Mouse (Mus musculus) limb, embryonic 13.5 days (tissue): ENCODE measurements around the gene Ift140. TPM values are rescaled to one million over a fixed set of nuclear protein-coding genes. Genes with fewer than 3 reads are reported as not detected.

Source experiments
- ATAC-seq: fragments of 200-750 bp; cut with Nextera tagmentation; 2 replicates; pipeline ENCODE4 v1.8.0; 2017; ENCODE audit warnings: low read depth, moderate number of reproducible peaks, moderate TSS enrichment; ENCODE audit not compliant: low FRiP score
- H3K27ac ChIP-seq: fragments of 300-500 bp; sonication (generic); 2 replicates; pipeline ENCODE4 v1.5.1; 2015; ENCODE audit warnings: inconsistent platforms, mild to moderate bottlenecking, moderate library complexity
- H3K27me3 ChIP-seq: fragments of 300-500 bp; sonication (generic); 2 replicates; pipeline ENCODE4 v1.6.1; 2015; ENCODE audit warnings: mild to moderate bottlenecking, inconsistent platforms
- H3K36me3 ChIP-seq: fragments of 300-500 bp; sonication (generic); 2 replicates; pipeline ENCODE4 v1.6.1; 2015; ENCODE audit warnings: inconsistent platforms, mild to moderate bottlenecking, moderate library complexity
- H3K4me1 ChIP-seq: fragments of 300-500 bp; sonication (generic); 2 replicates; pipeline ENCODE4 v1.6.1; 2015; ENCODE audit warnings: inconsistent platforms
- H3K4me2 ChIP-seq: fragments of 300-500 bp; sonication (generic); replicated peaks from 2 replicates; pipeline ENCODE4 v1.6.1; 2015; ENCODE audit warnings: inconsistent platforms, mild to moderate bottlenecking, moderate library complexity
- H3K4me3 ChIP-seq: fragments of 300-500 bp; sonication (generic); 2 replicates; pipeline ENCODE4 v1.5.1; 2015; ENCODE audit warnings: moderate library complexity, mild to moderate bottlenecking, inconsistent platforms
- H3K9ac ChIP-seq: fragments of 300-500 bp; sonication (generic); 2 replicates; pipeline ENCODE4 v1.6.1; 2015; ENCODE audit warnings: mild to moderate bottlenecking, inconsistent platforms
- H3K9me3 ChIP-seq: fragments of 300-500 bp; sonication (generic); 2 replicates; pipeline ENCODE4 v1.6.1; 2016; ENCODE audit warnings: inconsistent platforms
- WGBS: fragments of 180-500 bp; shearing (Covaris S2); methylation state at CpG from one replicate; pipeline ENCODE4 v1.1.7; 2015; 5-methylcytosine and 5-hydroxymethylcytosine counted together
- polyA plus RNA-seq: library from polyadenylated mRNA; unstranded; fragments of >200 nt; fragmentation: Nextera tagmentation; extraction: Ambion mirVana; gene quantifications from 2 replicates; pipeline ENCODE4 v1.2.1, GENCODE M21; 2015

Ift140 gene
- polyA plus RNA-seq, 1 experiment from 2014 or later = 22.5 TPM

DNA sequence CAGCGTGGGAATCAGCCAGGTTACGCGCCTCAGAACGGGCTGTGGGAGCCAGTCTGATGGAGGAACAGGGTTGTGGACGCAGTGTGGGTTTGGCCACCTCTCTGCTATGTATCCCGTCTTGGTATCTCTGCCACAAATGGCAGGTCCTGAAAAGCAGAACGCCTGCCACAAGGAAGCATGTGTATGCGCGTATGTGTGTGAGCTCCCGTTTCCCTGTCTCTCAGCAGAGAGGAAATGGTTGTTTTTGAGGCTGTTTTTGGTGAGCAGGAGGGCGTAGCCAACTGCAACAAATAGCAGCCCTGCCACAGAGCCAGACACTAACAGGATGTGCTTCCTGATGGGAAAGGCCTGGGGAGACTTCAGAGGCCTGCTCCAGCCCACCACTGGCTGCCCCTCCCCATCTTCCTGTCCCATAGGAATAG, 65.1 kb downstream of the Ift140 start:
- no peak for ATAC-seq
- Histone ChIP-seq H3K36me3 (no peaks in the 10 kb centered on the region; the same call in 1 of the 2 replicates), H3K4me2 (0 out of 2 replicates have a peak overlapping the region, but pooled peaks have one; percentile 21), H3K27me3 (no peaks in the 10 kb centered on the region), H3K4me3 (peak overlapping the region; percentile 27), H3K27ac (peak overlapping the region; percentile 45; the same call in 1 of the 2 replicates), H3K9ac (peak overlapping the region; percentile 10; the same call in 1 of the 2 replicates), H3K9me3 (no peaks in the 10 kb centered on the region), H3K4me1 (peaks cover 58% of the 10 kb centered on the region)
- WGBS = 63% methylated on average over 11 of the region's 11 CpGs

DNA sequence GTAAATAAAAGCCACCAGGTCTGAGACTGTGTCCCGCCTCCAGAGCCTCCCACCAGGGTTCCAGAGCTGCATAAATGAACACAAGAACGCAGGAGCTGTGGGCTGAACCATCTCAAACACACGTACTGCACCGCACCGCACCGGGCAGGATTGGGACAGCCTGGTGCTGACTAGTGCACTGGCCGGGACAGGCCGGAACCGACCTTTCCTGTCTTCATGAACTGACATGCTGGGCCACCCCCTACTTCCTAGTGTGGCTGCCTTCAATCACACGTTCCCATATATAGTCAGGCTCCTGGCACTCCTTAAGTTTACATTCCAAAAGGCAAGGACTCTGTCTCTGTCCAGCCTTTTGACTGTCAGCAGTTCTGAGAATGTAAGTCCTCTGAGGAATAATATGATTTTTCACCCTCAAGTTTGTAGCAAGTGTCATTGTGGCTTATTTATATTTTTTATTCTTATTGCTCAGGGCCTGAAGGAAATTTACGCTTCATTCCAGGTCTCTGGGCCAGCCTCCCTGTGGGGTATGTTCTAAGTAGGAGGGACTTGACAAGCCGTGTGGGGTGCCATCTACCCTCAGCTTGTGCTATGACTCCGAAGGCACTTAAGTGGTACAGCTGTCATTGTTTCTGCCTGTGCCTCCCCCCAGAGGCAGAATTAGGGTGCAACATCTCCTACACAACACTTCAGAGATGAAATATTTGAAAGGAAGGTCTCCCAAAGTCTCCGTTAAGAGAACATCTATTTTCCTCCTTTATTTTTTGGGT, 66.4 kb downstream of the Ift140 start:
- peaks cover 58% of the 10 kb centered on the region for H3K4me1 ChIP-seq
- 0 out of 2 replicates have a peak overlapping the region, but pooled peaks have one; percentile 3 for H3K4me2 ChIP-seq
- WGBS = 44% methylated on average over 14 of the region's 14 CpGs
- H3K27me3 ChIP-seq = no peaks in the 10 kb centered on the region
- H3K27ac ChIP-seq = peak overlapping the region; percentile 98
- H3K9me3 ChIP-seq = no peaks in the 10 kb centered on the region
- no peak overlapping the region for H3K4me3 ChIP-seq
- ATAC-seq = no peak
- H3K9ac ChIP-seq = peak overlapping the region; percentile 31; the same call in 1 of the 2 replicates
- H3K36me3 ChIP-seq = peaks cover 3% of the 10 kb centered on the region; the same call in 1 of the 2 replicates

DNA sequence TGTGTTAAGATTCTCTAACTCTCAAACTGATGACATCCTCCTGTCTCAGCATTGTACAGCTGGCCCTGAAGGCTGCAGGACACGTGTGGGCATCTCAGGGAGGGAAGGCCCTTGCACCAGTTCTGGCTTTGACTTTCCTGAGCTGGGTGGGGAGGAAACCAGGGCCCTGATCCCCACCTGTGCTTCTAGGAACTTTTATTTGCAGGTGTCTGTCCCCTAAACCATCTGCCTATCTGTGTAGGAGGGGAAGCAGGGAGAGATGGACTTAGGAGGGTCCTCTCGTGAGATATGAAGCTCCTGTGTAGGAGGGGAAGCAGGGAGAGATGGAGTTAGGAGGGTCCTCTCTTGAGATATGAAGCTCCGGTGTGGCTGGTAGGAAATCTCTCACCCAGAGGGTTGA, 67.0 kb downstream of the Ift140 start:
- Histone ChIP-seq H3K27ac (peak overlapping the region; percentile 98), H3K4me1 (peaks cover 56% of the 10 kb centered on the region), H3K27me3 (no peaks in the 10 kb centered on the region), H3K36me3 (peaks cover 9% of the 10 kb centered on the region; the same call in 1 of the 2 replicates), H3K4me2 (no peak overlapping the region), H3K9ac (no peak overlapping the region), H3K4me3 (no peak overlapping the region), H3K9me3 (no peaks in the 10 kb centered on the region)
- ATAC-seq = no peak
- 44% methylated on average over 3 of the region's 3 CpGs for WGBS

DNA sequence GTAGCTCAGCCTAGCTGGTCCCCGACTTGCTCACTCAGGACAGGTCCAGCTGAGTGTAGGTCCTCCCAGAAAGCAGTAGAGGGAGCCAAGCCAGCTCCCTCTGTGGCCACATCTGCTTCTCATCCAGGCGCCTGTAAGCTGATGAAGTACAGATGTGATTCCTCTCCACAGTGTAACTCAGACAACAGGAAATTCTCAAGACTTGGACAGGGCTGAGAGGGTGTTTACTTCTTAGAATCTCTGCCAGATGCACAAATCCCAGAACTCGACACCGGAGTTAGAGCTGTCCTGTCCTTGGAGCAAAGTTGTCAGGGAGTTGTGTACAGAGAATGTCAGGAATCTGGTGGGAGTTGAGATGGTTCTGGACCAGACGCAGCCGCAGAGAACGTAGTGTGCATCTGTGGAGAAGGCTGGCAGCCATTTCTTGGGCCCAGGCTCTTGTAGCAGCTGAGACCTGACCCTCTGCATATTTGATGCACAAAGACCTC, 67.6 kb downstream of the Ift140 start, which contains the start of gene Tmem204:
Tmem204 (minus strand) TSS at position 148 of the 488 bp plus-strand sequence.
- 6% methylated on average over 7 of the region's 7 CpGs for WGBS
- Histone ChIP-seq H3K9ac (no peak within 1 kb of the TSS; the same call in 1 of the 2 replicates), H3K4me3 (no peak within 1 kb of the TSS), H3K36me3 (peaks cover 15% of the 10 kb centered on the region; the same call in 1 of the 2 replicates), H3K27me3 (no peaks in the 10 kb centered on the region), H3K4me2 (peak within 1 kb of the TSS; percentile 27), H3K9me3 (no peaks in the 10 kb centered on the region), H3K27ac (peak within 1 kb of the TSS; percentile 98), H3K4me1 (peaks cover 50% of the 10 kb centered on the region)
- peak; percentile 95 for ATAC-seq

DNA sequence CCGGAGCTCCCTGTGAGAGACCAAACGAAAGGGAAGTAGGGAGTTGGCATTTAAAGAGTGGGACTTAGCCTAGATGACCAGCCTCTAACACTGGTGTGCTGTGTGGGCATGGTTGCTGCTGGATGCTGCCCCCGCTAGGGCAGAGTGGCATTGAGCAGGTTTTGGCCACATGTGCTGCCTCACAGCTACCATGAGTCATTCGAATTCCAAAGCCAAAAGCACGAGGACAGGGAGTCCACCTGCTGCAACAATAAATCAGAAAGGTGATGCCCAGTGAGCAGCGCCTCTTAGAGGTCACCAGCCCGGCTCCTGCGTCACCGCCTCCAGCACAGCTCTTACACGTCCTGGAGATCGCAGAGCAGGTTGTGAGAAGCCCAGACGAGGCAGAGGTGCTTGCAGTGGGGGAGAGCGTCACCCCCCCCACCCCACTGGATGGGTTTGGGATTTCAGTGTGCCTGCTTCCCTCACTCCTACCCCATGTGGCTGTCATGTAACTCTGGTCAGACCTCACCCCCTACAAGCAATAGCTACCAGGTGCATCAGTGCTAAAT, 69.0 kb downstream of the Ift140 start:
- H3K9ac ChIP-seq = no peak overlapping the region
- 59% methylated on average over 13 of the region's 13 CpGs for WGBS
- no peak overlapping the region for H3K4me2 ChIP-seq
- no peaks in the 10 kb centered on the region for H3K27me3 ChIP-seq
- H3K36me3 ChIP-seq = peaks cover 24% of the 10 kb centered on the region; the same call in 1 of the 2 replicates
- H3K4me3 ChIP-seq = no peak overlapping the region
- no peak for ATAC-seq
- H3K27ac ChIP-seq = peak overlapping the region; percentile 98
- H3K4me1 ChIP-seq = peaks cover 47% of the 10 kb centered on the region
- H3K9me3 ChIP-seq = no peaks in the 10 kb centered on the region

DNA sequence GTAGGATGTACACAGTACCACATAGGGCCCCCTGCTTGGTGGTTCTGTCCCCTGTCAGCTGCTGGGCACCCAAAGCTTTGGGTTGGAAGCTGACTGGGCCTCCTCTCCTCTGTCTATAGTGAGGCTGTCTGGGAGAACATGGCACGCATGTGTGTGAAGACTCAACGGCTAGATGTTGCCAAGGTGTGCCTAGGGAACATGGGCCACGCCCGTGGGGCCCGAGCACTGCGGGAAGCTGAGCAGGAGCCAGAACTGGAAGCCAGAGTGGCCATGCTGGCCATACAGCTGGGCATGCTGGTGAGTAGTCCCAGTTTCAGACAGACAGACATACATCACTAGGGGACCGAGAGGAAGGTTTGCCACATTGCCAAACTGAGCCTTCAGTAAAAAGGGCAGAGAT, 70.8 kb downstream of the Ift140 start:
- ATAC-seq = no peak
- no peak overlapping the region for H3K27ac ChIP-seq
- peaks cover 37% of the 10 kb centered on the region for H3K4me1 ChIP-seq
- H3K4me2 ChIP-seq = no peak overlapping the region
- 90% methylated on average over 7 of the region's 7 CpGs for WGBS
- peaks cover 36% of the 10 kb centered on the region for H3K36me3 ChIP-seq
- no peaks in the 10 kb centered on the region for H3K9me3 ChIP-seq
- no peak overlapping the region for H3K9ac ChIP-seq
- H3K27me3 ChIP-seq = no peaks in the 10 kb centered on the region
- no peak overlapping the region for H3K4me3 ChIP-seq

DNA sequence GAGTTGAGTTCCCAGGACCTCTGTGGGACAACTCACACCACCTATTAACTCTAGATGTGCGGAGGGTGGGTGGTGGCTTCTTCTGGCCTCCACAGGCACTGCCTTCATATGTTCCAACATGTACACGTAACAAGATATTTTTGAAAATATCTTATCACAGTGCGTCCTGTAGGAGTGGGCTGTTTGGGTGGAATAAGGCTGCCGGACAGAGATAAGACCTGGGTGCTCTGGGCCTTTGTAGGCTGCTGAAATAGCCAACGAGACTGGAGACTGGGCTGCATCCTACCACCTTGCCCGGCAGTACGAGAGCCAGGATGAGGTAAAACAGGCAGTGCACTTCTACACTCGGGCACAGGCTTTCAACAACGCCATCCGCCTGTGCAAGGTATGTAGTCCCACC, 73.3 kb downstream of the Ift140 start:
- Histone ChIP-seq H3K27me3 (no peaks in the 10 kb centered on the region), H3K4me1 (peaks cover 12% of the 10 kb centered on the region), H3K4me2 (no peak overlapping the region), H3K9me3 (no peaks in the 10 kb centered on the region), H3K9ac (no peak overlapping the region), H3K36me3 (peaks cover 56% of the 10 kb centered on the region), H3K4me3 (no peak overlapping the region), H3K27ac (no peak overlapping the region)
- 95% methylated on average over 10 of the region's 10 CpGs for WGBS
- no peak for ATAC-seq

DNA sequence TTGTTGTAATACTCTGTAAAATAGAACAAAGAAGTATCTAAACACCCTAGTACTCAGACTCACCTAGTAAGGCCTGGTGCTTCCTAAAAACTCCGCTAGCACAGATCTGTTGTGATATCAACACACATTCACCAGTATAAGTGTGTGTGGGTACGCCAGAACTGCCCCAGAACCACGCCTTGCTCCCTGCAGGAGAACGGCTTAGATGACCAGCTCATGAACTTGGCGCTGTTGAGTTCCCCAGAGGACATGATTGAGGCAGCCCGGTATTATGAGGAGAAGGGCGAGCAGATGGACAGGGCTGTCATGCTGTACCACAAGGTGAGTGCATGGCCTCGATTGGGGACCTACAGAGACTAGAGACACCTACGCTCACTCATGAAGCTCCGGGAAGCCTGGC, 74.6 kb downstream of the Ift140 start:
- no peak overlapping the region for H3K27ac ChIP-seq
- no peak overlapping the region for H3K4me3 ChIP-seq
- WGBS = 90% methylated on average over 10 of the region's 10 CpGs
- H3K36me3 ChIP-seq = peaks cover 65% of the 10 kb centered on the region
- ATAC-seq = no peak
- no peaks in the 10 kb centered on the region for H3K4me1 ChIP-seq
- no peaks in the 10 kb centered on the region for H3K9me3 ChIP-seq
- H3K4me2 ChIP-seq = no peak overlapping the region
- no peak overlapping the region for H3K9ac ChIP-seq
- no peaks in the 10 kb centered on the region for H3K27me3 ChIP-seq

DNA sequence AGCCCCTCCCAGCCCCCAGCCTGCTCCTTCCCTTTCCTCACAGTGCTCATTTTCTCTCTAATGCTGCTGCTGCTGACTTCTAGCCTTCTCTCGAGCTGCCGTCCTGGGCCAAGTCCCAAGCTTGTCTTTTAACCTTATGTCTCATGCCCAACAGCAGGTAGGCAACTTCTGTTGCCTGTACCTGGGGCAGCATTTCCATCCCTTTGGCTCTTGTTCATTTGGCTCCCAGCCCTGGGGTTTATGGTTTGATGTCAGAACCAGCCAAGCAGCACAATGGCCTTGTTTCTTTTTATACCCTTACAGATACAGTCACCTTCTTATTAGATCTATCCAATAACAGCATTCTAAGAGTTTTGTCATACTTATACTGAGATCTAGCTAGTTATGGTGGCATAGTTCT, 80.3 kb downstream of the Ift140 start:
- WGBS = 76% methylated on average over 2 of the region's 2 CpGs
- ATAC-seq = no peak
- Histone ChIP-seq H3K36me3 (peaks cover 72% of the 10 kb centered on the region), H3K9ac (no peak overlapping the region), H3K4me3 (no peak overlapping the region), H3K9me3 (no peaks in the 10 kb centered on the region), H3K4me2 (no peak overlapping the region), H3K27ac (no peak overlapping the region), H3K4me1 (no peaks in the 10 kb centered on the region), H3K27me3 (no peaks in the 10 kb centered on the region)

DNA sequence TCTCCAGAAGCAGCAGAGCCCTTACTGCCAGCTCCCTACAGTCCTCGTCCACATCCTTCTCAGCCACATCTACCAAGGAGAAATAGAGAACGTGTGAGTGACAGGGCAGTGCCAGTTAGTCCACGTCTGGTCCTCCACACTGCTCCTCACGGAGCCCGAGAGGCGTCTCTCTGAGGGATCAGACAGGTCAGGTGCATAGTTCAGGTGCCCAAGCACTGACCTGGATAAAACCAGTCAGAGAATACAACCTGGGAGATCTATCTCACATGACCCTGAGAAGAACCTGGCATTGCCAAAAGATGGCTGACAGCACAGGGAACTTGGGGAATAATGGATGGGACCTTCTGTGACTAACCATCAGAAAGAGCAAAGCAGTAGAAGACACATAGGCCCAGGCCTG, 84.2 kb downstream of the Ift140 start:
- ATAC-seq = no peak
- H3K4me1 ChIP-seq = no peaks in the 10 kb centered on the region
- no peak overlapping the region for H3K27ac ChIP-seq
- H3K27me3 ChIP-seq = no peaks in the 10 kb centered on the region
- H3K36me3 ChIP-seq = peaks cover 79% of the 10 kb centered on the region
- no peak overlapping the region for H3K4me2 ChIP-seq
- WGBS = 95% methylated on average over 6 of the region's 6 CpGs
- no peak overlapping the region for H3K9ac ChIP-seq
- H3K4me3 ChIP-seq = no peak overlapping the region
- no peaks in the 10 kb centered on the region for H3K9me3 ChIP-seq

DNA sequence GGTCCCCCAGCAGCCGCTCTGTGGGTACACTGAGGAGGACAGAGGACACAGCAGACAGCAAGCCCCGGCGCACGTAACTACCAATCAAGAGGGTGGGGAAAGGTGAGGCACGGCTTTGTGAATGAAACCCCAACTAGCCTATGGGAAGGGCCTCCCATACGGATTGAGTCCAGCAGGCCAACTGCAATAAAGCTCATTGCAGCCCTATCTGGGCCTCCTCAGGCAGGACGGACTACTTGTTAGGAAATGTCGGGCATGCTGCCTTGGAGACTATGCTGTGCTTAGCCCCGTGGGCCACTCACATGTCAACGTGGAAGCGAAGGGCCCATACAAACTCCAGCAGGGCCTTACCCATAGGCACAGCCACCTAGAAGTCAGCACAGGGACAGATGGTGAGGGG, 85.5 kb downstream of the Ift140 start:
- H3K27ac ChIP-seq = no peak overlapping the region
- H3K4me3 ChIP-seq = no peak overlapping the region
- no peak for ATAC-seq
- H3K27me3 ChIP-seq = no peaks in the 10 kb centered on the region
- WGBS = 92% methylated on average over 11 of the region's 11 CpGs
- H3K4me1 ChIP-seq = no peaks in the 10 kb centered on the region
- H3K36me3 ChIP-seq = peaks cover 92% of the 10 kb centered on the region
- H3K4me2 ChIP-seq = no peak overlapping the region
- H3K9me3 ChIP-seq = no peaks in the 10 kb centered on the region
- no peak overlapping the region for H3K9ac ChIP-seq

DNA sequence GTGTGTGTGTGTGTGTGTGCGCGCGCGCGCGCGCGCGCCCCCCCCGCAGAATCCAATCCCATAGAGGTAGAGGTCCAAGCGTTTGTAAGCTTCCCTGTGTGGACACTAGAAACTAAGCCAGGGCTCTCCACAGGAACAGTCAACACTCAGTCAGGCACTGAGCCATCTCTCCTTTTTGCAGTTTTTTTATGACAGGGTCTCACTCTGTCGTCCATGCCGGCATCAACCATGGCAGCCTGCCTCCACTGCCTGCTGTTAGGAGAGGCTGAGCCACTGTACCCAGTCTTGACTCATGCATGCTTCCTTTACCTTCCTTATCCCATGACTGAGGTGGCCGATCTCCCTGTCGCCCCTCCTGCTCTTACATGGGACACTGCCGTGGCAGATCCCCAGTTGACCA, 91.9 kb downstream of the Ift140 start:
- H3K4me3 ChIP-seq = no peak overlapping the region
- H3K9me3 ChIP-seq = no peaks in the 10 kb centered on the region
- no peaks in the 10 kb centered on the region for H3K27me3 ChIP-seq
- no peak for ATAC-seq
- no peak overlapping the region for H3K27ac ChIP-seq
- H3K36me3 ChIP-seq = peaks cover 99% of the 10 kb centered on the region
- WGBS = 98% methylated on average over 11 of the region's 16 CpGs
- H3K4me2 ChIP-seq = no peak overlapping the region
- H3K9ac ChIP-seq = no peak overlapping the region
- no peaks in the 10 kb centered on the region for H3K4me1 ChIP-seq
